Mouse (Mus musculus): ENCODE measurements around the gene Dnmt3l. TPM values are rescaled to one million over a fixed set of nuclear protein-coding genes. Genes with fewer than 3 reads are reported as not detected.
"Not testable (repeated sequence)": the region's sequence is repeated elsewhere in the genome, so short reads cannot be mapped to it uniquely, and the experiment has no call there.

Dnmt3l gene
- polyA plus RNA-seq, 1 experiment from 2014 or later, result 0.63 TPM

- no peaks in the 10 kb centered on the region for H3K9me3 ChIP-seq (replicated peaks; ENCODE audit: control insufficient read depth, low read length)
- 73% methylated on average over 6 of the region's 6 CpGs for WGBS
- H3K9ac ChIP-seq (ENCODE audit: low read length), result no peak overlapping the region
- no peak for ATAC-seq (ENCODE audit: insufficient read depth, low FRiP score)
- H3K36me3 ChIP-seq (ENCODE audit: control insufficient read depth, insufficient read depth, low read length), result no peaks in the 10 kb centered on the region
- no peak overlapping the region for H3K4me2 ChIP-seq (ENCODE audit: low read depth, low read length)
- no peaks in the 10 kb centered on the region for H3K4me1 ChIP-seq (ENCODE audit: control insufficient read depth, insufficient read depth, low read length)
- H3K4me3 ChIP-seq (replicated peaks; ENCODE audit: low read length), result no peak overlapping the region
- no peaks in the 10 kb centered on the region for H3K27me3 ChIP-seq (ENCODE audit: control insufficient read depth, insufficient read depth, low read length)
- no peak overlapping the region for H3K27ac ChIP-seq (ENCODE audit: low read length)
Measured at GRCm38 (mm10) chr10:78087101-78087511, 45.4 kb downstream of the Dnmt3l start.

- Histone ChIP-seq H3K36me3 (ENCODE audit: control insufficient read depth, insufficient read depth, low read length) (no peaks in the 10 kb centered on the region), H3K9me3 (replicated peaks; ENCODE audit: control insufficient read depth, low read length) (no peaks in the 10 kb centered on the region), H3K27ac (ENCODE audit: low read length) (no peak overlapping the region), H3K4me2 (ENCODE audit: low read depth, low read length) (no peak overlapping the region), H3K27me3 (ENCODE audit: control insufficient read depth, insufficient read depth, low read length) (no peaks in the 10 kb centered on the region), H3K4me3 (replicated peaks; ENCODE audit: low read length) (no peak overlapping the region), H3K4me1 (ENCODE audit: control insufficient read depth, insufficient read depth, low read length) (no peaks in the 10 kb centered on the region), H3K9ac (ENCODE audit: low read length) (no peak overlapping the region)
- ATAC-seq (ENCODE audit: insufficient read depth, low FRiP score), result 0 out of 2 replicates have a peak, but pooled peaks have one; percentile 38
- WGBS, result 46% methylated on average over 6 of the region's 6 CpGs
Measured at GRCm38 (mm10) chr10:78090246-78090645, 48.5 kb downstream of the Dnmt3l start.

GRCm38 (mm10) chr10:78090706-78091491 is 49.2 kb downstream of the Dnmt3l start:
- no peaks in the 10 kb centered on the region for H3K27me3 ChIP-seq (ENCODE audit: control insufficient read depth, insufficient read depth, low read length)
- 74% methylated on average over 4 of the region's 4 CpGs for WGBS
- H3K4me1 ChIP-seq (ENCODE audit: control insufficient read depth, insufficient read depth, low read length), result no peaks in the 10 kb centered on the region
- ATAC-seq (ENCODE audit: insufficient read depth, low FRiP score), result peak; percentile 15; the same call in 1 of the 2 replicates
- no peak overlapping the region for H3K27ac ChIP-seq (ENCODE audit: low read length)
- no peak overlapping the region for H3K4me3 ChIP-seq (replicated peaks; ENCODE audit: low read length)
- no peak overlapping the region for H3K9ac ChIP-seq (ENCODE audit: low read length)
- no peaks in the 10 kb centered on the region for H3K9me3 ChIP-seq (replicated peaks; ENCODE audit: control insufficient read depth, low read length)
- no peaks in the 10 kb centered on the region for H3K36me3 ChIP-seq (ENCODE audit: control insufficient read depth, insufficient read depth, low read length)
- H3K4me2 ChIP-seq (ENCODE audit: low read depth, low read length), result no peak overlapping the region

DNA sequence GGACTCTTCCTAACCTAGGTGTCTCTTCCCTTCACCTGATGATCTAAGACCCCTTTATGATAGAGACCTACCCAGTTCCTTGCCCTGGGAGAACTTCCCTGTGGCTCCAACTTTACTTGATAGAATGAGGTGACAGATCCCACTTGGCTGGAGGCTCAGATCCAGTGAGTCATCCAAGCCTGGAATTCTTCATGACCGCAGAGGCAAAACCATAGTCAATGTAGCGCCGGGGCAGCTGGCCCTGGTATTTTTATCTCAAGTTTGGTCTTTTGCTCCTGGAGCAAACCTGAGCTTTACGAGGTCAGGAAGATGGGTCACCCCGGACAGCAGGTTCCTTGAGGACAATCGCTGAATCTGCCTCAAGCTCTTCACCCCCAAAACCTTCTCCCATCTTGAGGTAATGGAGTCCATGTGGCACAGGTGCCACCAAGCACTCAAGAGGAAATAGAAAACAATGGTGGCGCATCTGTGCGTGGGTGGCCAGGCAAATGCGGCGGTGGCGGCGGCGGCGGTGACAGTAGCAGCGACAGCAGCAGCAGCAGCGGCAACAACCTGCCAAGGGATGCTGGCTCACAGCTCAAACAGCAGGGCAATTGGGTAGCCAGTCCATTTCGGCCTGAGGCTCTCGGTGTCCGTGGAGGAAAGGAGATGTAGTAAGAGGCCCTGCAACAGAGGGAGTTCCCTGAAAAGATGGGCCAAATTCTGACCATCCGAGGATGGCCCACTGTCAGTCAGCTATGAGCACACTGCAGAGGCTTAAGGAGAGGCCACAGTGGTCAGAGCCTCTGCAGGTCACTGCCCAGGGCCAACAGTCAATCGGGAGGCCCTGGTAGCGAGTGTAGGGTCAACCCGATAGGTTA is 50.3 kb downstream of the Dnmt3l start:
- H3K27ac ChIP-seq (ENCODE audit: low read length), result no peak overlapping the region
- WGBS, result 84% methylated on average over 23 of the region's 23 CpGs
- H3K27me3 ChIP-seq (ENCODE audit: control insufficient read depth, insufficient read depth, low read length), result no peaks in the 10 kb centered on the region
- H3K4me3 ChIP-seq (replicated peaks; ENCODE audit: low read length), result no peak overlapping the region
- ATAC-seq (ENCODE audit: insufficient read depth, low FRiP score), result no peak
- no peak overlapping the region for H3K9ac ChIP-seq (ENCODE audit: low read length)
- H3K36me3 ChIP-seq (ENCODE audit: control insufficient read depth, insufficient read depth, low read length), result no peaks in the 10 kb centered on the region
- no peaks in the 10 kb centered on the region for H3K4me1 ChIP-seq (ENCODE audit: control insufficient read depth, insufficient read depth, low read length)
- H3K4me2 ChIP-seq (ENCODE audit: low read depth, low read length), result no peak overlapping the region
- H3K9me3 ChIP-seq (replicated peaks; ENCODE audit: control insufficient read depth, low read length), result no peaks in the 10 kb centered on the region

DNA sequence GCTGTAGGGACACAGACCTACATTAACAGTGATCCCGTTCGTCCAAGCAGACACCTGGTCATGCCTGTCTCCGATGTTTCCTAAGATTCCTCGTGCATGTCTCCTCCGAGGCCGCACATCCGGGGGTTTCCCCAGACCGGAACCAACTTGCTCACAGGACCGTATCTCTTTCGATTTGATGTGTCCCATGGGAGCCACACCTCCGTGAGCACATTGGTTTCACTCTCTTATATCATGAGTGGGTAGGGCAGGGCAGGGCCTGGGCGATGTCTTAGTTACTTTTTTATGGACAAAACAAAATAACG is 50.9 kb downstream of the Dnmt3l start:
- no peak for ATAC-seq (ENCODE audit: insufficient read depth, low FRiP score)
- 90% methylated on average over 13 of the region's 13 CpGs for WGBS
- Histone ChIP-seq H3K4me3 (replicated peaks; ENCODE audit: low read length) (no peak overlapping the region), H3K9ac (ENCODE audit: low read length) (no peak overlapping the region), H3K9me3 (replicated peaks; ENCODE audit: control insufficient read depth, low read length) (no peaks in the 10 kb centered on the region), H3K4me2 (ENCODE audit: low read depth, low read length) (no peak overlapping the region), H3K27ac (ENCODE audit: low read length) (no peak overlapping the region), H3K27me3 (ENCODE audit: control insufficient read depth, insufficient read depth, low read length) (no peaks in the 10 kb centered on the region), H3K4me1 (ENCODE audit: control insufficient read depth, insufficient read depth, low read length) (no peaks in the 10 kb centered on the region), H3K36me3 (ENCODE audit: control insufficient read depth, insufficient read depth, low read length) (no peaks in the 10 kb centered on the region)

GRCm38 (mm10) chr10:78095221-78095620 is 53.5 kb downstream of the Dnmt3l start:
- H3K9me3 ChIP-seq (replicated peaks; ENCODE audit: control insufficient read depth, low read length), result no peaks in the 10 kb centered on the region
- H3K4me2 ChIP-seq (ENCODE audit: low read depth, low read length), result no peak overlapping the region
- no peaks in the 10 kb centered on the region for H3K27me3 ChIP-seq (ENCODE audit: control insufficient read depth, insufficient read depth, low read length)
- no peak overlapping the region for H3K9ac ChIP-seq (ENCODE audit: low read length)
- ATAC-seq (ENCODE audit: insufficient read depth, low FRiP score), result 0 out of 2 replicates have a peak, but pooled peaks have one; percentile 41
- no peak overlapping the region for H3K27ac ChIP-seq (ENCODE audit: low read length)
- H3K36me3 ChIP-seq (ENCODE audit: control insufficient read depth, insufficient read depth, low read length), result no peaks in the 10 kb centered on the region
- H3K4me3 ChIP-seq (replicated peaks; ENCODE audit: low read length), result no peak overlapping the region
- no peaks in the 10 kb centered on the region for H3K4me1 ChIP-seq (ENCODE audit: control insufficient read depth, insufficient read depth, low read length)

DNA sequence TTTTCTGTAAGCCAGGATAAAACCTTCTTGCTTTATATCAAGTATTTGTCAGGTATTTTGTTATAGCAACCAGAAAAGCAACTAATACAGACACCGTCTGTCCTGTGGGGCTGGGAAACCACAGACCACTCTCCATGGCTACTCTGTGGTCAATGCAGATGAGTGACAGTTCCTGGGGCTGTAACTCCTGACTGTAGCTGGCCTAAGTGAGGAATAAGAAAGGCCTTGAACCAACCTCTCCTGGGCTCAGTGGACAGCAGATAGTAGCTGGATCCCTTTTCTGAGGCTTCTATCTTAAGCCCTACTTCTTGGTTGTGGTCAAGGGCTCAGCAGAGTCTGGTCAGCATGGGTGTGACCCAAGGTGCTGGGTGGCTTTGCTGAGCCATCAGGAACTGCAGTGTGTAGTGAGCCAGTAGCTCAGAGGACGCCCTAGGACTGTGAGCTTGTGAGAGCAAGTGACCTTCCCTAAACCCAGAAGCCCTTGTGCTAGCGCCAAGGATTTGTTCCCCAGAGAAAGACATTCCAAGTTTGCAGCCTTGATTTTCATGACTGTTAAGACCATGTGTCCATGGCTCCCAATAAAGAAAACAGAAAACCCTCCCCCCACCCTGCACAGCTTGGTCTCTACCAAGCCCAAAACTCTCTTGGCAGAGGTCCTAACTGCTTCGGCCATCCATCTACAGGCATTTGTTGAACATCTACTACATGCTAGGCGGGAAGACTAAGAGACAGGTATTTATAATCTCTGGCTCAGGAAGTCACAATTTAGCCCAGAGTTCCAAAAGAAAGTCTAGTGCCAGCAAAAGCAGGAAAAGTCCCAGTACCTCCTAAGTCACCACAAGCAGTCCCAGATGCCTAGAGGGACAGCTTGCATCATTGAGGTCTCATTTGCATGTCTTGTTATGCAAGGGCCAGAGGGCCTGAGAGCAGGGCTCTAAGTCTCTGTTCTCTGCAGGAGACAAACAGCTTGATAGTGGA is 54.5 kb downstream of the Dnmt3l start:
- Histone ChIP-seq H3K9ac (ENCODE audit: low read length) (no peak overlapping the region), H3K9me3 (replicated peaks; ENCODE audit: control insufficient read depth, low read length) (no peaks in the 10 kb centered on the region), H3K36me3 (ENCODE audit: control insufficient read depth, insufficient read depth, low read length) (no peaks in the 10 kb centered on the region), H3K27ac (ENCODE audit: low read length) (no peak overlapping the region), H3K27me3 (ENCODE audit: control insufficient read depth, insufficient read depth, low read length) (no peaks in the 10 kb centered on the region), H3K4me3 (replicated peaks; ENCODE audit: low read length) (no peak overlapping the region), H3K4me2 (ENCODE audit: low read depth, low read length) (no peak overlapping the region), H3K4me1 (ENCODE audit: control insufficient read depth, insufficient read depth, low read length) (0 out of 2 replicates have a peak, but pooled peaks cover 4% of the 10 kb centered on the region)
- no peak for ATAC-seq (ENCODE audit: insufficient read depth, low FRiP score)
- WGBS, result 79% methylated on average over 5 of the region's 5 CpGs

- not testable (repeated sequence) for H3K36me3 ChIP-seq (ENCODE audit: control insufficient read depth, insufficient read depth, low read length); H3K27ac ChIP-seq (ENCODE audit: low read length); H3K4me1 ChIP-seq (ENCODE audit: control insufficient read depth, insufficient read depth, low read length); H3K4me2 ChIP-seq (ENCODE audit: low read depth, low read length); H3K4me3 ChIP-seq (replicated peaks; ENCODE audit: low read length); H3K9me3 ChIP-seq (replicated peaks; ENCODE audit: control insufficient read depth, low read length); ATAC-seq (ENCODE audit: insufficient read depth, low FRiP score); H3K9ac ChIP-seq (ENCODE audit: low read length); H3K27me3 ChIP-seq (ENCODE audit: control insufficient read depth, insufficient read depth, low read length)
Measured at GRCm38 (mm10) chr10:78099860-78100259, 58.1 kb downstream of the Dnmt3l start.

Measured in stomach, embryonic 16.5 days (tissue).